Mouse (Mus musculus) adrenal gland, adult (tissue): ENCODE measurements around the gene Arfgap2.

Experiments used
- DNase-seq, 2 experiments: peaks; one replicate each; pipeline ENCODE4 v3.0.0; 2022 to 2023; ENCODE audit warnings: low spot score in 1 of 2; ENCODE audit not compliant: inconsistent age in 2 of 2

The Arfgap2 gene

GRCm38 (mm10) chr2:91264711-91265681 is at the start of gene Arfgap2:
Gene Arfgap2 (plus strand): TSS chr2:91264974.
- DNase-seq, result peak; percentile 99

GRCm38 (mm10) chr2:91217032-91217431 is 47.7 kb upstream of the Arfgap2 start:
- DNase-seq, result peak; percentile 39 to 71

- DNase-seq, result no peak
Observed at GRCm38 (mm10) chr2:91220501-91220900, 44.3 kb upstream of the Arfgap2 start.

GRCm38 (mm10) chr2:91223614-91224013 is 41.2 kb upstream of the Arfgap2 start:
- DNase-seq, result no peak

- no peak for DNase-seq
Observed at GRCm38 (mm10) chr2:91229735-91230134, 35.0 kb upstream of the Arfgap2 start.

GRCm38 (mm10) chr2:91236601-91237510 is 27.9 kb upstream of the Arfgap2 start, which contains the start of gene Ddb2:
Gene Ddb2 (minus strand): TSS chr2:91236982.
- DNase-seq, result peak; percentile 94 to 98

GRCm38 (mm10) chr2:91237511-91238080 is 27.2 kb upstream of the Arfgap2 start:
- DNase-seq, result peak in 1 of 2 experiments; percentile 76

GRCm38 (mm10) chr2:91242547-91242946 is 22.2 kb upstream of the Arfgap2 start:
- DNase-seq, result peak in 1 of 2 experiments; percentile 53

- DNase-seq, result peak in 1 of 2 experiments; percentile 39
Observed at GRCm38 (mm10) chr2:91243416-91243815, 21.4 kb upstream of the Arfgap2 start.

GRCm38 (mm10) chr2:91244557-91245228 is 20.1 kb upstream of the Arfgap2 start:
- no peak for DNase-seq

GRCm38 (mm10) chr2:91248366-91248765 is 16.4 kb upstream of the Arfgap2 start:
- no peak for DNase-seq

- DNase-seq, result peak in 1 of 2 experiments; percentile 81
Observed at GRCm38 (mm10) chr2:91252001-91252400, 12.8 kb upstream of the Arfgap2 start.

GRCm38 (mm10) chr2:91252512-91252911 is 12.3 kb upstream of the Arfgap2 start:
- no peak for DNase-seq

GRCm38 (mm10) chr2:91254725-91255380 is 9.9 kb upstream of the Arfgap2 start:
- DNase-seq, result no peak

GRCm38 (mm10) chr2:91255661-91256150 is 9.1 kb upstream of the Arfgap2 start, which contains the start of gene Pacsin3:
Gene Pacsin3 (plus strand): TSS chr2:91255954.
- peak in 1 of 2 experiments; percentile 63 for DNase-seq

GRCm38 (mm10) chr2:91256256-91257125 is 8.3 kb upstream of the Arfgap2 start:
- DNase-seq, result peak; percentile 81 to 94

- DNase-seq, result peak; percentile 66 to 87
Observed at GRCm38 (mm10) chr2:91257126-91257980, 7.4 kb upstream of the Arfgap2 start.

GRCm38 (mm10) chr2:91258054-91258453 is 6.7 kb upstream of the Arfgap2 start:
- peak in 1 of 2 experiments; percentile 74 for DNase-seq
